Mouse (Mus musculus): ENCODE data around the gene Tbcel.

Gene Tbcel

DNA sequence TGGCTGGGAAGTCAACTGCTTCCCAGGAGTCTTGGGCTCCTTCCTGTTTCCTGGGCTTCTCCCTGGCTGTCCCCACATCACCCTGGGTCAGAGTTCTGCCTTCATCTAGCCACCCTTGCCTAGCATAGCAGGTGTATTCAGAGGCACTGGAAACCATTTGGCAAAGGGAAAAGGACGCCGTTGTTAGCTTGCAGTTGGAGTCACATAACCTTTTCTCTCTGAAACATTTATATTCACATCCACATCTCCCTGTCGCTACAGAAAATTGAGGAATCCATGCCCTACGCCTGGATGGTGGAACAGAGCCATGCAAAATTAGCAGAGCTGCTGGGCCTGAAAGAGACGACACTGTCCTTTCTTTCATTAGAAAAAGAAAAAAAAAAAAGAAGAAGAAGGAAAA lies 125.5 kb downstream of the Tbcel start:
- peak; percentile 18 for DNase-seq

DNA sequence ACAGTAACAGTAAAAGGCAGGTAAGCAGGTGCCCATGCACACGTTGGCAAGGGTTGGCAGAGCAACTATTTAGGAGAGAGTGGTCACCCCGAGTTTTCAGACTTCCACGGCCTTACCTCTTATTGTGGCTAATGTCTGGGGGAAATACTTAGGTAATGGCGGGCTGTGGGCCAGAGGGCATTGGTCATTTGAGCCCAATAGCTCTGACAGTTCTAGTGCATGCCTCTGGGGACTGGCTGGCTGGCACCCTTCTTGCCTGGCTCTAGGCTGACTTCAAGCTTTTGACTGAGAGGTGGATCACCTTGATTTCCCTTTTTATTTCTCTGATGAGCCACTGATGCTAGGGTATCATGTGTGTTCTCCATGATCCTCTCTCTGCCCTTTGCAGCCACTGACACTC lies 129.5 kb downstream of the Tbcel start:
- no peak for DNase-seq

DNA sequence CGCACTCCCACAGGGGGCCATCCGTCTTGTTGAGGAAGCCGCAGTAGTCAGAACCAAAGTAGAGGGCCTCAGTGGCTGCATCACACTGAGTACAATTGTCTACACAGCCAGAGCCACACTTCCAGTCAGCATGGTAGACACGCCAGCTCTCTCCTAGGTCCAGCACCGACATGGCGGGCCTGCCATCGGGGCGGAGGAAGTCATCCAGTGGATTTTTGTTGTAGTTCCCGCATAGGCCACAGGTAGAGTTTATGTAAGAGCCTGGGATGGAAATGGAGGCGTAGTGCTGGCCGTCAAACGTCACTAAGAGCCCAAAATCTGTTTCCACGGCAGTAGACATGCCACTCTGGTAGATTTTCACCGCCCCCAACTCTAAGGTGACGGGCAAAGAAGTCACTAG lies 130.0 kb downstream of the Tbcel start:
- DNase-seq: no peak

DNA sequence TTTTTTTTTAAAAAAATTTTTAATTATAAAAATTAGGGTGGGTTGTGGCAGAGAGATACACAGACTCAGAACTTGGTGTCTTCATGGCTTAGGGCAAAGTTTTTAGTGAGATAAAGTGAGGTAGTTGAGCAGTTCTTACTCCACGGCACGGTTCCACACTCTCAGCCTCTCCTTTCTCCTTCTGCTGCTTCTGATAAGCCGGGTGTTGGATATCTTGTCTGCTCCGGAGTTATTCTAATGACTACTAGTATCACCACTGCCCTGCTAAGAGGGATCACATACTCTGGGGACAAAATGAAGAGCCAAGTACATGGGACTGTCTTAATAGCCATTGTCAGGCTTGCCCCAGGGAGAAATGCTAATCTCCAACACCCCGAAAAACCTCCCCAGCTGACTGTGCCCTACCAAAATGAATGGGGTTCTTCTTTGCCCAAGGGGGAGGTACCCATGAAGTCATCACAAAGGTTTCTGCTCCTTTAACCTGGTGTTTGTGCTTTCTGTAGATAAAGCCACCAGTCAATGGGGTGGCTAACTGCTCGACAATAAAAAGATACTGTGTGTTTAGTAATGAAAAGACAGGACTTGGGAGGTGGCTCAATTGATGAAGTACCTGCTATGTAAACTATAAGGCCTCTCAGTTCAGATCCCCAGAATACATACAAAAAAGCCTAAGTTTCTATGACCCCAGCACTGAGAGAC lies 135.8 kb downstream of the Tbcel start:
- no peak for DNase-seq
